Mouse (Mus musculus) heart, postnatal 0 days (tissue): ENCODE measurements around the gene Glcci1.

Experiments
- CTCF ChIP-seq: IDR thresholded peaks from 2 replicates; pipeline ENCODE4 v1.5.1; 2016; ENCODE audit warnings: antibody characterized with exemption, control low read depth, low read depth
- EP300 ChIP-seq: IDR thresholded peaks from 2 replicates; pipeline ENCODE4 v1.6.1; 2016; ENCODE audit warnings: antibody characterized with exemption, low read depth

DNA sequence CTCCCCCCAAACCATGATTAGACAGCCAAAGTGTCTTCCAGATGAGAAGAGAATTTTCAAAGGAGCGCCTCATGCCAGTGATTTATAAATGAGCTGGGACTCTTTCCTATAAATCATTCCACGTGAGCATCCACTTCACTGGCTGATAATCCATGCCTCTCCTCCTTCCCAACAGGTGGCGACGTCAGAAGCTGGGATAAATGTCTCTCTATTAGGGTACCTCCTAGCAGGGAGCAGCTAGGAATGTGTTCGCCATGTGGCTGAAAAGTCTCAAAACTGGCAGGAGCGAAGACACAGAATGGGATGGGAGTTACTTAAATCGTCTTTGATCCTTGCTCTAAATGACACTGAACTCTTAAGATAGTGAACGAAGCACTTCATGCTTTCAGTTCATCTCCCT, 122.0 kb downstream of the Glcci1 start:
- TF ChIP-seq CTCF = no peak
- TF ChIP-seq EP300 = no peak
